Mouse (Mus musculus): ENCODE measurements around the gene Syt16. TPM values are rescaled to one million over a fixed set of nuclear protein-coding genes. Genes with fewer than 3 reads are reported as not detected.

Syt16 gene
- polyA plus RNA-seq, 1 experiment from 2014 or later: 0.27 TPM

DNA sequence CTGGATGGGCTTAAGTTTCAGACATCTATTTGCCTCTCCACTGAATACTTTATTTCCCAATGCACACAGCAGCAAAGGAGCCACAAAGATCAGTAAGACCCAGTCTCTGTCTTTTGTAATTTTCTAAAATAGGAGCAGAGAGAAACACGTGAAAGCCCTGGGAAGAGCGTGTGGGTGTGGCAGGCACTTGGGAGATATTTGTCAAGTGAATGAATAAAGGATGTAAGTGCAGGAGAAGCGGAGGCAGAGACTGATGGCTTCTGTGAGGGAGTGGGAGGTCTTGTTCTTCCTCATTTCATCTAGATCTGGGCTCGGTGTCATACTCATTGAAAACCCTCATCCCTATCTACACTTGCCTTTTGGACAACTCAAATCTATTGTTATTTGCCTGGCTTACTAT, 78.6 kb downstream of the Syt16 start:
- ATAC-seq (replicated peaks; ENCODE audit: low FRiP score) (no peak), DNase-seq (ENCODE audit: low spot score) (no peak)
- Histone ChIP-seq H3K36me3 (ENCODE audit: control insufficient read depth, insufficient read depth, low read length) (no peaks in the 10 kb centered on the region), H3K4me3 (ENCODE audit: low read depth, low read length) (no peak overlapping the region), H3K27ac (ENCODE audit: low read depth, low read length) (no peak overlapping the region), H3K4me1 (replicated peaks; ENCODE audit: control insufficient read depth, insufficient read depth, low read length) (no peaks in the 10 kb centered on the region), H3K9ac (ENCODE audit: low read depth, low read length) (no peak overlapping the region), H3K4me2 (no peak overlapping the region), H3K9me3 (ENCODE audit: control insufficient read depth, low read length) (no peaks in the 10 kb centered on the region), H3K27me3 (replicated peaks; ENCODE audit: control insufficient read depth, insufficient read depth, low read length) (no peaks in the 10 kb centered on the region)
- 67% methylated on average over 4 of the region's 4 CpGs for WGBS

DNA sequence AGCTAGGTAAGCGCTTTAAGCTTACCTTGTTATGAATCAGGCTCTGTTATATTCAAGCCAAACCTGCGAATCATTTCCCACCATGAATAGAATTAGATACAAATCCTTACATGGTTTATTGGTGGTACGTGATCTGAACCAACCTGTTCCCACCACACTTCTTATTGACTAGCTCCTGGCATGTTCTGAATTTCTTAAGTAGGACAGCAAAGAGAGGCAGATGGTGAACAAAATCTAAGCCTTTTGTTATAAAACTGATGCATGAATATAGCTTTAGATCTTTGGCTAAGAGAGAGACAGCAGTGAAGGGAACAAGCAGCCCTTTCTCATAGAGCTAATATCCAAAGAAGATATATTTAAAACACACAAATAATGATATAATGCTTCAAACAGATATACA, 83.7 kb downstream of the Syt16 start:
- no peaks in the 10 kb centered on the region for H3K9me3 ChIP-seq (ENCODE audit: control insufficient read depth, low read length)

DNA sequence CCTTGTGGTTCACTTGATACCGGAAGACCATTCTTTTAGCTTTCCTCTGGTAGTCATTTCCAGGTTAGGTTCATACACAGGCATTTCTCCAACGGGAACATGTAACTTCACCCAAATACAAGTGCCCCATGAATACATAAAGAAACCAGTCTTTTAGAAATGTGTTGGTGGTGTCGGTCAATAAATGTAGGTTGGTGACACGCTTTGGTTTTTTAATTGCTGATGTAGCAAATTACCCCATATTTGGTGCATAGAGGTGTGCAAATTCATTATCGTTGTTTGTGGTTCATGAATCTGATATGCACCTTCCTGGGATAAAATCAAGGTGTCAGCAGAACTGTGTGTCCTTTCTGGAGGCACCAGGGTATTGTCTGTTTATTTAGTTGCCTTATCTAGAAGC, 86.9 kb downstream of the Syt16 start:
- DNase-seq (ENCODE audit: low spot score) (no peak), ATAC-seq (replicated peaks; ENCODE audit: low FRiP score) (no peak)
- no peak overlapping the region for H3K9ac ChIP-seq (ENCODE audit: low read depth, low read length)
- H3K9me3 ChIP-seq (ENCODE audit: control insufficient read depth, low read length): no peaks in the 10 kb centered on the region
- 84% methylated on average over 5 of the region's 5 CpGs for WGBS
- no peak overlapping the region for H3K27ac ChIP-seq (ENCODE audit: low read depth, low read length)
- no peak overlapping the region for H3K4me3 ChIP-seq (ENCODE audit: low read depth, low read length)
- H3K4me2 ChIP-seq: no peak overlapping the region
- no peaks in the 10 kb centered on the region for H3K4me1 ChIP-seq (replicated peaks; ENCODE audit: control insufficient read depth, insufficient read depth, low read length)
- no peaks in the 10 kb centered on the region for H3K36me3 ChIP-seq (ENCODE audit: control insufficient read depth, insufficient read depth, low read length)
- H3K27me3 ChIP-seq (replicated peaks; ENCODE audit: control insufficient read depth, insufficient read depth, low read length): no peaks in the 10 kb centered on the region

More for the DNA sequence above, 83.7 kb downstream of the Syt16 start:
- Histone ChIP-seq H3K9ac (ENCODE audit: low read depth, low read length) (no peak overlapping the region), H3K27me3 (replicated peaks; ENCODE audit: control insufficient read depth, insufficient read depth, low read length) (no peaks in the 10 kb centered on the region), H3K4me2 (no peak overlapping the region), H3K4me3 (ENCODE audit: low read depth, low read length) (no peak overlapping the region), H3K4me1 (replicated peaks; ENCODE audit: control insufficient read depth, insufficient read depth, low read length) (no peaks in the 10 kb centered on the region), H3K27ac (ENCODE audit: low read depth, low read length) (no peak overlapping the region), H3K36me3 (ENCODE audit: control insufficient read depth, insufficient read depth, low read length) (no peaks in the 10 kb centered on the region)
- ATAC-seq (replicated peaks; ENCODE audit: low FRiP score): no peak
- 77% methylated on average over 3 of the region's 3 CpGs for WGBS
- no peak for DNase-seq (ENCODE audit: low spot score)

DNA sequence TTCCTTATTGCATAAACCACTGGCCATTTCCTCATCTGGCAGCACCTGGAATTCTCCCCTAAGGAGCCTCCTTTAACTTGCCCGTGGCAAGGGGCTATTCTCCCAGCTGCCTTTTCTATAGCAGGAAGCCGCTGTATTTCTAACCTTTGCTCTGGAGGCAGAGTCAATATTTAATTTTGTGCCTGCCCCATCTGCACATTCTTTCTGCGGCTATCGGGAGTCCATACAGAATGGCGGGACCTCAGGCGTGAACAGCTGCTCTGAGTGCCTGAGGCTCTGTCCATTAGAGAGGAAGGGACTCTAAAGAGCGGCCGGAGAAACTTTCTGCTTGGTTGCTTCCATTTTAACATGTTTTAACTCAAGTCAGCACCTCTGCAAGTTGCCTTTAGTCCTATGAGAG, 89.6 kb downstream of the Syt16 start:
- ATAC-seq (replicated peaks; ENCODE audit: low FRiP score) (peak; percentile 62), DNase-seq (ENCODE audit: low spot score) (no peak)
- H3K4me3 ChIP-seq (ENCODE audit: low read depth, low read length): no peak overlapping the region
- no peaks in the 10 kb centered on the region for H3K9me3 ChIP-seq (ENCODE audit: control insufficient read depth, low read length)
- H3K4me2 ChIP-seq: no peak overlapping the region
- H3K4me1 ChIP-seq (replicated peaks; ENCODE audit: control insufficient read depth, insufficient read depth, low read length): no peaks in the 10 kb centered on the region
- H3K27me3 ChIP-seq (replicated peaks; ENCODE audit: control insufficient read depth, insufficient read depth, low read length): no peaks in the 10 kb centered on the region
- no peak overlapping the region for H3K27ac ChIP-seq (ENCODE audit: low read depth, low read length)
- H3K36me3 ChIP-seq (ENCODE audit: control insufficient read depth, insufficient read depth, low read length): no peaks in the 10 kb centered on the region
- H3K9ac ChIP-seq (ENCODE audit: low read depth, low read length): no peak overlapping the region
- 78% methylated on average over 8 of the region's 8 CpGs for WGBS

DNA sequence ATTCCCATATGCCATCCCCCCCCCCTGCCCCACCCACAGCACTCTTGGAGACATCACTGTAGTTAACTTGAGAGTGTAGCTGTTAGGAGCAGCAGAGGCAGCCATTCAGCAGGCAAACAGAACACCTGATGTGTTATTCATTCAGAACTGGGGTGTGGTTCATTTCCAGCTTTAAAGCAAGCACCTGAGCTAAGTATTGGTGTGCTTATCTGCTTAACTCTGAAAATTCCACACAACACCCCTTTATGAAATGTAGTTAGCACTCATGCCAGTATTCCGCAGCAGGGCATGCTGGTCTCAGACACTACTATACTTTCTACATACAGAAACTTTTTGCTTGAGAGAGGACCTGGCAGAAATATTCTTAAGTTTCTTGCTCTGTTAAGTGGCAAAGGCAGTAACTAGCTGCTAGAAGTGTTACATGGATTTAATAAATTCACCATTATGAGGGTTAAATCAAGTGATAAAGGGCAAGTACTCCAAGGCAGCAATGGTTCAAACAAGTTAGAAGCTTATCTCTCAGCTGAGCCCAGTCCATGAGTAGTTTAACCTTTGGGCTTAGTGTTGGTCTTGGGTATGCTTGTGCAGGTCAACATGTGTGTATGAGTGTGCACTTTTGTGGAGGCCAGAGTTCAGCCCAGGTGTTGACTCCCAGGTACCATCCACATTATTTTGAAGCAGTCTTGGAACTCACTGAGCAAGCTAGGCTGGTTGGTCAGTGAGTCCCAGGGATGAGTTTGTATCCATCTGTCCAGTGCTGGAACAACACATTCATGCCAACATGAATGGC, 92.1 kb downstream of the Syt16 start:
- WGBS: 89% methylated on average over 1 of the region's 1 CpGs
- Histone ChIP-seq H3K9ac (ENCODE audit: low read depth, low read length) (no peak overlapping the region), H3K4me2 (no peak overlapping the region), H3K27me3 (replicated peaks; ENCODE audit: control insufficient read depth, insufficient read depth, low read length) (no peaks in the 10 kb centered on the region), H3K9me3 (ENCODE audit: control insufficient read depth, low read length) (no peaks in the 10 kb centered on the region), H3K4me1 (replicated peaks; ENCODE audit: control insufficient read depth, insufficient read depth, low read length) (no peaks in the 10 kb centered on the region), H3K36me3 (ENCODE audit: control insufficient read depth, insufficient read depth, low read length) (no peaks in the 10 kb centered on the region), H3K27ac (ENCODE audit: low read depth, low read length) (no peak overlapping the region), H3K4me3 (ENCODE audit: low read depth, low read length) (no peak overlapping the region)
- ATAC-seq (replicated peaks; ENCODE audit: low FRiP score) (no peak), DNase-seq (ENCODE audit: low spot score) (no peak)

DNA sequence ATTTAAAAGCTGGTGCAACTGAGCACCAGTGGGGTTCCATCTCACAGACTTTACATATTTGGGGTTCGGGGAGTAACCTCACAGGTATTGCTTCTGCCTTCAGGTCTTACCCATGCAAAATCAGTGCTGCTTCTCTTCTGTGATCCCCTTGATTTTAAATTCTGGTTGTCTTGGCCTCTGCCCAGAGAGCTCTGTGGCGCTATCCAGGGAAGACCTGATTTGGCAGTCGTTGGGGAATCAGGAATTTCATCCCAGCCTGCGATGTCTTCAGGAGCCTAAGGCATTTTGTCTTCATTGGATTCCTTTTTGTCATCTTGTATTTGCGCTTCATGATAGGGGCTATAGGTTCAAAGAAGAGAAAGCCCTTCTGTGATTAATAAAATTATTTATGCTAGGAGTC, 95.1 kb downstream of the Syt16 start:
- no peaks in the 10 kb centered on the region for H3K27me3 ChIP-seq (replicated peaks; ENCODE audit: control insufficient read depth, insufficient read depth, low read length)
- H3K9me3 ChIP-seq (ENCODE audit: control insufficient read depth, low read length): no peaks in the 10 kb centered on the region
- no peaks in the 10 kb centered on the region for H3K4me1 ChIP-seq (replicated peaks; ENCODE audit: control insufficient read depth, insufficient read depth, low read length)
- H3K9ac ChIP-seq (ENCODE audit: low read depth, low read length): no peak overlapping the region
- no peak overlapping the region for H3K27ac ChIP-seq (ENCODE audit: low read depth, low read length)
- no peak overlapping the region for H3K4me3 ChIP-seq (ENCODE audit: low read depth, low read length)
- no peak for ATAC-seq (replicated peaks; ENCODE audit: low FRiP score)
- H3K36me3 ChIP-seq (ENCODE audit: control insufficient read depth, insufficient read depth, low read length): no peaks in the 10 kb centered on the region
- H3K4me2 ChIP-seq: no peak overlapping the region
- 68% methylated on average over 5 of the region's 5 CpGs for WGBS
- no peak for DNase-seq (ENCODE audit: low spot score)

DNA sequence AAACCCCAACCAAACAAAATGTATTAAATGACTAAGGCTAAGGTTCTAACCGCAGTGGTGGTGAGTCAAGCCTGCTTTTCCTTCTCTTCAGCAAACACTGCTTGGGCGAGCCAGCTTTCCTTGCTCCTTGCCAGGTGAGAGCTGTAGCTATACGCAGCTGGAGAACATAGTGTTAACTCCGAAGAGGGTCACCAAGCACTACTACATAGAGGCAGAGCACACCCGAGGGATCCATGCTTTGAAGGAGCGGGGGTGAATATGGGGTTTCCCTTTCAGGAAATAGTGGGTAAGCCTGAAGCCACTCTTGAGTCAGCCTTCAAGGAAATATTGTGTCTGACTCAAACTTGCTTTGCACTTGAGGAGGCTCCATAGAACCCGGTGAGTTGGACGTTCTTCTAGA, 95.6 kb downstream of the Syt16 start:
- Histone ChIP-seq H3K27me3 (replicated peaks; ENCODE audit: control insufficient read depth, insufficient read depth, low read length) (no peaks in the 10 kb centered on the region), H3K4me2 (no peak overlapping the region), H3K36me3 (ENCODE audit: control insufficient read depth, insufficient read depth, low read length) (no peaks in the 10 kb centered on the region), H3K9ac (ENCODE audit: low read depth, low read length) (no peak overlapping the region), H3K4me3 (ENCODE audit: low read depth, low read length) (no peak overlapping the region), H3K4me1 (replicated peaks; ENCODE audit: control insufficient read depth, insufficient read depth, low read length) (no peaks in the 10 kb centered on the region), H3K27ac (ENCODE audit: low read depth, low read length) (no peak overlapping the region), H3K9me3 (ENCODE audit: control insufficient read depth, low read length) (no peaks in the 10 kb centered on the region)
- ATAC-seq (replicated peaks; ENCODE audit: low FRiP score) (no peak), DNase-seq (ENCODE audit: low spot score) (no peak)
- 79% methylated on average over 8 of the region's 8 CpGs for WGBS

DNA sequence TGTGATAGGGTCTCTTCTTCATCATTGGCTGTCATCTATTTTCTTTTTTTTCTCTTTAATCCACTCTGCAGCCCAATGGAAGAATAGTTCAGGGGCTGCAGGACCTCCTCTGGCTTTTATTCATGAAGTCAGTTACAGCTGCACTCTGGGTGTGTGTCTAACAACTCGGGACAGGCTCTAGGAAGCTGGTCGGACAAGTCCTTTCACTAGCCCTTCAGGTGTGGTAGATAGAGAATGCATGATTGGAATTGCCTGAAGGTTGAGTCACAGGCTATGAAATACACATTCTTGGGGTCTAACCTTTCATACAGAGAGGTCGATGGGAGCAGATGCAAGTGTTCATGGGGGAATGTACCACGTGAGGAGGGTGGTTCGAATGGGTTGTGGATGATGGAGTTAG, 97.2 kb downstream of the Syt16 start:
- Histone ChIP-seq H3K27ac (ENCODE audit: low read depth, low read length) (no peak overlapping the region), H3K4me2 (no peak overlapping the region), H3K36me3 (ENCODE audit: control insufficient read depth, insufficient read depth, low read length) (no peaks in the 10 kb centered on the region), H3K4me1 (replicated peaks; ENCODE audit: control insufficient read depth, insufficient read depth, low read length) (no peaks in the 10 kb centered on the region), H3K9ac (ENCODE audit: low read depth, low read length) (no peak overlapping the region), H3K27me3 (replicated peaks; ENCODE audit: control insufficient read depth, insufficient read depth, low read length) (no peaks in the 10 kb centered on the region), H3K4me3 (ENCODE audit: low read depth, low read length) (no peak overlapping the region), H3K9me3 (ENCODE audit: control insufficient read depth, low read length) (no peaks in the 10 kb centered on the region)
- 81% methylated on average over 5 of the region's 5 CpGs for WGBS
- DNase-seq (ENCODE audit: low spot score) (no peak), ATAC-seq (replicated peaks; ENCODE audit: low FRiP score) (no peak)

DNA sequence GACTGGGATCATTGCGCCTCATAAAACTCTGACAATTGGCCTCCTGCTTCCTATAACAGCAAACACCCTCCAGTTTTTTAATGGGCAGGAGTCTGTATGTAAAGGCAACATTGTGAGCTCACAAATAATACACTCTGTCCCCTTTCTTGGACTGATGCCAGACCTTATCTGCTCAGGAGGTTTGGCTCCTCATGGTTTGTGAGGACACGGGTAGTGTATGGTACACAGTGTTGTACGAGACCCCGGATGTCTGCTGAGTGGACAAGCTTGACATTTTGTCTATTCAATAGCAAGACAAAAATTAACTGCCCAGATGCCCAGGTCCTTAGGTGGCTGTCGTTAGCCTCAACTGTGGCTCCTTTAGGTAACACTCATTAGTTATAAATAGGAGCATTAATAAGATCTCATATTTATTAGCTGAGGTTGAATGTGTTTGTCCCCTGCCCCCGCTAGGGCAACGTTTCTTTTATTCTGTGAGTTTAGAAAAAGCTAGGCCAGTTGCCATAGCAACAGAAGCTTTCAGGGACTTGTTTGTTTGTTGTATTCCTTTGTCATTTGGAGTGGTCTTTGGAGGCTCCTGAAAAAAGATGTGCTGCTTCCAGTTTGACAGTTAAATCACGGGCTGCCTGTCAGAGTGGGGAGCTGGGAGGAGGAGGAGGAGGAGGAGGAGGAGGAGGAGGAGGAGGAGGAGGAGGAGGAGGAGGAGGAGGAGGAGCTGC, 101.3 kb downstream of the Syt16 start:
- Histone ChIP-seq H3K27ac (ENCODE audit: low read depth, low read length) (no peak overlapping the region), H3K9ac (ENCODE audit: low read depth, low read length) (no peak overlapping the region), H3K4me2 (no peak overlapping the region), H3K9me3 (ENCODE audit: control insufficient read depth, low read length) (no peaks in the 10 kb centered on the region), H3K27me3 (replicated peaks; ENCODE audit: control insufficient read depth, insufficient read depth, low read length) (no peaks in the 10 kb centered on the region), H3K4me3 (ENCODE audit: low read depth, low read length) (no peak overlapping the region), H3K4me1 (replicated peaks; ENCODE audit: control insufficient read depth, insufficient read depth, low read length) (no peaks in the 10 kb centered on the region), H3K36me3 (ENCODE audit: control insufficient read depth, insufficient read depth, low read length) (no peaks in the 10 kb centered on the region)
- ATAC-seq (replicated peaks; ENCODE audit: low FRiP score) (no peak), DNase-seq (ENCODE audit: low spot score) (no peak)
- 68% methylated on average over 8 of the region's 8 CpGs for WGBS
